9 mouse cellular contexts compared by ENCODE assay signal in genomic region chr11:94073283-94073682, GRCm38 (mm10).
DNase-seq lines count a peak whose midpoint lies in the region; ATAC-seq and TF ChIP-seq lines count a peak whose summit lies in the region.
"Had no signal": no experiment of that assay in that cellular context is flagged by ENCODE, and none has a peak within 500 bp of the region (broad histone marks: within the 10 kb centered on the region; RNA-seq: fewer than 3 reads in every experiment).

No protein-coding gene starts in this region.

- DNase-seq in gastrocnemius, adult 2 months, result no peak
- DNase-seq in gastrocnemius, adult 8-10 months (ENCODE audit: low spot score in 2 of 2), result no peak
- DNase-seq in thymus, postnatal 0 days (ENCODE audit: low spot score), result peak; percentile 16
- no peak for DNase-seq in thymus, postnatal 25 days
- DNase-seq in heart, postnatal 10 days, result peak; percentile 28 to 29
- peak; percentile 13 for DNase-seq in retina, postnatal 7 days (ENCODE audit: low read depth, low spot score)
- DNase-seq in right cerebral cortex, postnatal 25 days, result no peak

- TF ChIP-seq CTCF in gastrocnemius, adult 2 months (IDR thresholded peaks at IDR 0.05), result peak; percentile 63

- no peak overlapping the region for H3K4me3 ChIP-seq in gastrocnemius, adult 2 months
- H3K4me3 ChIP-seq: limb, embryonic 13.5 days had no signal

- no peak overlapping the region for H3K27ac ChIP-seq in gastrocnemius, adult 2 months
- H3K27ac ChIP-seq: limb, embryonic 13.5 days had no signal

- intact Hi-C loops in gastrocnemius, adult 2 months (cut with DNase I), result loop anchor here (5.0 kb wide), 2 partner anchors 36 to 106 kb away; partner anchors contain the start of genes Gm20390 and Nme1
- intact Hi-C loops in heart, postnatal 10 days (cut with DNase I), result loop anchor here (5.0 kb wide), 2 partner anchors 36 to 106 kb away; partner anchors contain the start of genes Gm20390 and Nme1

- no peak for ATAC-seq in activated CD4-positive, CD25-positive, alpha-beta regulatory T cell, adult 4 months

Comparison
In these comparisons a context has a peak if more than half of its experiments do, and no peak if none do; other contexts are left out.
1. DNase-seq: peak in thymus, postnatal 0 days (single experiment), heart, postnatal 10 days (2 of 2) and retina, postnatal 7 days (single experiment); none in gastrocnemius, adult 2 months (single experiment), gastrocnemius, adult 8-10 months (0 of 2), thymus, postnatal 25 days (single experiment) and right cerebral cortex, postnatal 25 days (single experiment).